Mouse (Mus musculus): Measurements from ENCODE around the gene Cenpv.

DNA sequence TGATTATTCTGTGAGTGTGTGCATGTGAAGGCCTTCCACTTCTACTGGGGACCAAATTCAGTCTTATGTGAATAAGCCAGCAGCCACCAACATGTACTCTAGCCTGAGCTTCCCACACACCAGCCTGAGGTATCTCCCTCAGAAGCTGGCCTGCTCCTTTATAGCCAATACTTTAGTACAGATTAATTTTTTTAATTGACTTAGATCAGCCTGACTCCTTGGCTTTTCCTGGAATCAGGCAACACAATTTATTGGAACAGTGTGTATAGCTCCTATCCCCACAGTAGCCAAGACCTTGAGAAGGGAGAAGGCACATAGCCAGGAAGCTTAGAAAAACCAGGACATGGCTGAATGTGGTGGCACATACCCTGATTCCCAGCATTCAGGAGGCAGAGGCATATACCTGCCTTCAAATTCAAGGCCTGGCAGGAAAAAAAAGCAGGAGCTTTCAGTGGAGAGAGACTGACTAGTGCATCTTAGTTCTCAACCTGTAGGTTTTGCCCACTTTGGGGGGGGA lies 16.9 kb upstream of the Cenpv start:
- no peak for TF ChIP-seq CTCF (IDR thresholded peaks at IDR 0.05; ENCODE audit: extremely low read depth, insufficient read depth, low read length)
- TF ChIP-seq POLR2A (IDR thresholded peaks at IDR 0.05; ENCODE audit: extremely low read depth, insufficient read depth, low read length), result no peak
